Mouse (Mus musculus) MEL (cell line): ENCODE results near the gene Nt5dc1. TPM values are rescaled to one million over a fixed set of nuclear protein-coding genes. Genes with fewer than 3 reads are reported as not detected.

Source experiments
- DNase-seq: peaks from one replicate; pipeline ENCODE4 v3.0.0; 2011; ENCODE audit warnings: low read depth, low spot score
- H3K27ac ChIP-seq: 2 replicates; pipeline ENCODE4 v1.5.1; 2012; ENCODE audit warnings: low read depth, mild to moderate bottlenecking, control low read depth, low read length, moderate library complexity; ENCODE audit not compliant: control insufficient read depth
- H3K27me3 ChIP-seq, 2 experiments: fragments of 150-350 bp in 1 of 2; sonication (generic) in 1 of 2; 2 replicates each; pipeline ENCODE4 v1.6.1; 2012; ENCODE audit warnings: low read length in 2 of 2, mild to moderate bottlenecking in 2 of 2, improper control_type of control experiment in 1 of 2, moderate library complexity in 1 of 2; ENCODE audit not compliant: insufficient read depth in 2 of 2, control insufficient read depth in 1 of 2
- H3K36me3 ChIP-seq, 2 experiments: 2 replicates each; pipeline ENCODE4 v1.6.1; 2012 to 2014; ENCODE audit warnings: low read length in 2 of 2, improper control_type of control experiment in 1 of 2, inconsistent platforms in 1 of 2, mild to moderate bottlenecking in 1 of 2; ENCODE audit not compliant: insufficient read depth in 2 of 2, control insufficient read depth in 1 of 2
- H3K4me1 ChIP-seq, 2 experiments: fragments of 150-350 bp in 1 of 2; sonication (generic) in 1 of 2; 2 replicates each; pipeline ENCODE4 v1.6.1; 2012; ENCODE audit warnings: low read length in 2 of 2, improper control_type of control experiment in 1 of 2, mild to moderate bottlenecking in 1 of 2; ENCODE audit not compliant: insufficient read depth in 2 of 2, control insufficient read depth in 1 of 2
- H3K4me3 ChIP-seq, 2 experiments: fragments of 150-350 bp in 1 of 2; sonication (generic) in 1 of 2; 2 replicates each; pipeline ENCODE4 v1.5.1; 2012; ENCODE audit warnings: low read depth in 2 of 2, low read length in 2 of 2, mild to moderate bottlenecking in 2 of 2, moderate library complexity in 2 of 2, control low read depth in 1 of 2, improper control_type of control experiment in 1 of 2; ENCODE audit not compliant: control insufficient read depth in 1 of 2, insufficient read depth in 1 of 2
- H3K79me2 ChIP-seq: 2 replicates; pipeline ENCODE4 v1.6.1; 2012; ENCODE audit warnings: mild to moderate bottlenecking, low read length, moderate library complexity; ENCODE audit not compliant: control insufficient read depth, poor library complexity, insufficient read depth
- H3K9ac ChIP-seq: 2 replicates; pipeline ENCODE4 v1.6.1; 2012; ENCODE audit warnings: low read depth, mild to moderate bottlenecking, control low read depth, low read length, moderate library complexity; ENCODE audit not compliant: control insufficient read depth, poor library complexity, severe bottlenecking
- H3K9me3 ChIP-seq: fragments of 150-350 bp; sonication (generic); replicated peaks from 2 replicates; pipeline ENCODE4 v1.6.1; 2012; ENCODE audit warnings: mild to moderate bottlenecking, low read length, improper control_type of control experiment, moderate library complexity; ENCODE audit not compliant: insufficient read depth
- BHLHE40 ChIP-seq: IDR thresholded peaks from 2 replicates; pipeline ENCODE4 v1.6.1; 2012; ENCODE audit warnings: low read depth, mild to moderate bottlenecking, inconsistent platforms, low read length, improper control_type of control experiment, borderline replicate concordance
- CHD2 ChIP-seq: IDR thresholded peaks from 2 replicates; pipeline ENCODE4 v1.6.1; 2011; ENCODE audit warnings: low read length, improper control_type of control experiment
- E2F4 ChIP-seq: IDR thresholded peaks from 2 replicates; pipeline ENCODE4 v1.6.1; 2011; ENCODE audit warnings: low read depth, low read length, improper control_type of control experiment, borderline replicate concordance
- ELF1 ChIP-seq: IDR thresholded peaks from 2 replicates; pipeline ENCODE4 v1.6.1; 2014; ENCODE audit warnings: low read depth, mild to moderate bottlenecking, inconsistent platforms, low read length, improper control_type of control experiment, moderate library complexity
- GATA1 ChIP-seq: IDR thresholded peaks from 2 replicates; pipeline ENCODE4 v1.6.1; 2011; ENCODE audit warnings: low read depth, low read length, improper control_type of control experiment
- KAT2A ChIP-seq: conservative IDR thresholded peaks from 2 replicates; pipeline ENCODE4 v1.6.1; 2012; ENCODE audit warnings: low read depth, low read length, improper control_type of control experiment, inconsistent platforms
- MAX ChIP-seq: IDR thresholded peaks from 2 replicates; pipeline ENCODE4 v1.6.1; 2011; ENCODE audit warnings: low read length, improper control_type of control experiment
- MAZ ChIP-seq: IDR thresholded peaks from 2 replicates; pipeline ENCODE4 v1.6.1; 2012; ENCODE audit warnings: low read depth, mild to moderate bottlenecking, inconsistent platforms, low read length, improper control_type of control experiment
- MYC ChIP-seq: IDR thresholded peaks from 2 replicates; pipeline ENCODE4 v1.6.1; 2011; ENCODE audit warnings: low read depth, mild to moderate bottlenecking, low read length, improper control_type of control experiment, moderate library complexity
- POLR2AphosphoS5 ChIP-seq: IDR thresholded peaks from 2 replicates; pipeline ENCODE4 v1.6.1; 2012; ENCODE audit warnings: low read depth, borderline replicate concordance, mild to moderate bottlenecking, inconsistent platforms, low read length, moderate library complexity, mixed read lengths
- RAD21 ChIP-seq: IDR thresholded peaks from 2 replicates; pipeline ENCODE4 v1.6.1; 2011; ENCODE audit warnings: mild to moderate bottlenecking, low read depth, low read length, improper control_type of control experiment
- RCOR1 ChIP-seq: IDR thresholded peaks from 2 replicates; pipeline ENCODE4 v1.6.1; 2012; ENCODE audit warnings: low read depth, mild to moderate bottlenecking, inconsistent platforms, low read length, improper control_type of control experiment
- SMC3 ChIP-seq: IDR thresholded peaks from 2 replicates; pipeline ENCODE4 v1.6.1; 2011; ENCODE audit warnings: low read depth, low read length, improper control_type of control experiment
- polyA plus RNA-seq, 2 experiments: library from polyadenylated mRNA; stranded (reverse) in 1 of 2; unstranded in 1 of 2; fragments of >175 nt in 1 of 2; fragments of >200 nt in 1 of 2; gene quantifications; 2 replicates each; pipeline versions ENCODE4 v1.2.1 to v1.2.4; 2012; ENCODE audit warnings: low replicate concordance in 2 of 2, low read depth in 1 of 2; ENCODE audit not compliant: insufficient read length in 2 of 2, insufficient read depth in 1 of 2, missing spikeins in 1 of 2
- total RNA-seq: library from RNA; depleted of rRNA; stranded (reverse); fragments of 300-350 nt; gene quantifications from 2 replicates; pipeline ENCODE4 v1.2.3, GENCODE M21; 2012

Gene Nt5dc1
- total and polyA plus RNA-seq, 3 experiments, result 8.9 to 11.5 TPM; not detected in 1

DNA sequence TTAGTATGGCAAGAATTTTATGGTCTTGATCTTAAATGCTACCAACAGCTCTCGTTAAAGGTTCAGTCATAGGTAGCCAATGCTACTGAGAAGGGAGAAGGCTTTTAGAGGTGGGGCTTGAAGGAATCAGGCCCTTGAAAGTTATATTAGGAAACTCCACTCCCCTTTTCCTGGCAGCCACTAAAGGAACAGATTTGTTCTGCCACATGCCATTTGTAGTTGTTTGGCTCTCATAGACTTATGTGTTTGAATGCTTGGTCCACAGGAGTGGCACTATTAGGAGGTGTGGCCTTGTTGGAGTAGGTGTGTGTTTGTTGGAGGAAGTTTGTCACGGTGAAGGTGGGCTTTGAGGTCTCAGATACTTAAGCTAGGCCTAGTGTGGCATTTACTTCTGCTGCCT, 97.5 kb downstream of the Nt5dc1 start:
- no peaks in the 10 kb centered on the region for H3K4me1 ChIP-seq
- H3K4me3 ChIP-seq, result no peak overlapping the region
- H3K27ac ChIP-seq, result no peak overlapping the region
- no peaks in the 10 kb centered on the region for H3K79me2 ChIP-seq
- no peaks in the 10 kb centered on the region for H3K36me3 ChIP-seq
- H3K9me3 ChIP-seq, result no peaks in the 10 kb centered on the region
- no peak for TF ChIP-seq E2F4
- no peak for TF ChIP-seq MYC
- TF ChIP-seq CHD2, result no peak
- TF ChIP-seq MAZ, result no peak
- no peak for TF ChIP-seq RCOR1
- no peak for TF ChIP-seq KAT2A
- DNase-seq, result no peak
- no peak overlapping the region for H3K9ac ChIP-seq
- no peaks in the 10 kb centered on the region for H3K27me3 ChIP-seq

DNA sequence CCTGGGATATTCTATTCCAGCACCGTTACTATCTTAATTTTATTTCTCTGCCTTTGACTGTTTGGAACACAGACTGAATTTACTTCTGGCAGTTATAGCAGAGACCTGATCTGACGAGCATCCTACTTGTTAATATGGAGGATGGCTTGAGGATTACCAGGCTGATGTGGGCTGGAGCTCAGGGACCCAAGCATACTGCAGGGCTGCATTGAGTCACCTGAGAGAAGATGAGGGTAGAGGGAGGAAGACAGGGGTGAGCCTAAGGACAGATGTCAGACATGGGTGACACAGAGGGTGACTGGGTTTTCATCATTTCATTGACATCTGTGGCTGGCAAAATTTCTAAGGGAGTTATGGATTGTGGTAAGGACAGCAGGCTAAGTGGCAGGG, 101.1 kb downstream of the Nt5dc1 start:
- no peak for TF ChIP-seq MAX
- TF ChIP-seq GATA1, result no peak
- no peak for TF ChIP-seq MAZ
- H3K79me2 ChIP-seq, result no peaks in the 10 kb centered on the region
- no peak overlapping the region for H3K9ac ChIP-seq
- H3K4me1 ChIP-seq, result no peaks in the 10 kb centered on the region
- H3K4me3 ChIP-seq, result no peak overlapping the region
- DNase-seq, result no peak
- no peaks in the 10 kb centered on the region for H3K36me3 ChIP-seq
- H3K27me3 ChIP-seq, result no peaks in the 10 kb centered on the region
- no peak overlapping the region for H3K27ac ChIP-seq
- H3K9me3 ChIP-seq, result no peaks in the 10 kb centered on the region

DNA sequence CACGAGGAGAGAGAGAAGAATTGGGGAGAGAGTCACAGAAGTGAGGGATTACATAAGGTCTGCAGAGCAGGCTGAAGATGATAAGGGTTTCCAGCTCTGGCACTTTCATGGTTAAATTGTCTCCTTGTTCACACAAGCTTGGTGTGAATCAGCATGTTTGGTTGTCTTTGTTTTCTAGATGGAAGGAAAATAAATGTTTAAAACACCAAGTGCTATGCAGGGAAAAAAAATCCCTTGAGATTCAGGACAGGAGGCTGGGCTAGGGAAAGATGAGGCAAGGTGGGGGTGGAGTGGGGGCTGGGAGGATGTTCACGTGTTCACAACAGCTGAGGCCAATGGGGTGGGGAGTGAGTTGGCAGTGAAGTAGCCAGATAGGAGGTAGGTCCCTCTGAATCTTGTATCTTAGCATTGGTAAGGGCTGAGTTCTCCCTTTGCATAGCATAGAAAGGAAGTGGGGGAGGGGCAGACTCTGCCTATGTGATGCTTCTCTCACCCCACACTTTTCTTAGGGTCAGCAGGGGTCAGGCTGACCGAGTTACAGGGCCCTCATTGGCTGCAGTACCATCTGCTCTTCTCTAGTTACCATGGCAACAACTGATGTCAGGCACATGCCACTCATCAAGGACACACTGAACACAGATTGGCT, 101.7 kb downstream of the Nt5dc1 start:
- H3K4me3 ChIP-seq, result no peak overlapping the region
- TF ChIP-seq BHLHE40 (no peak), KAT2A (no peak), RAD21 (no peak), POLR2AphosphoS5 (no peak), SMC3 (no peak), MYC (no peak), ELF1 (no peak)
- H3K9ac ChIP-seq, result no peak overlapping the region
- no peak for DNase-seq
- H3K36me3 ChIP-seq, result no peaks in the 10 kb centered on the region
- H3K79me2 ChIP-seq, result no peaks in the 10 kb centered on the region
- H3K4me1 ChIP-seq, result no peaks in the 10 kb centered on the region
- H3K9me3 ChIP-seq, result no peaks in the 10 kb centered on the region
- H3K27ac ChIP-seq, result no peak overlapping the region
- H3K27me3 ChIP-seq, result no peaks in the 10 kb centered on the region
